Mouse (Mus musculus): ENCODE data around the gene Lrrc7. TPM values are rescaled to one million over a fixed set of nuclear protein-coding genes. Genes with fewer than 3 reads are reported as not detected.

Lrrc7 gene
- 0.28 TPM for polyA plus RNA-seq (2014; fragmentation: Illumina TruSeq; extraction: RNeasy Lipid Tissue Mini Kit (QIAGEN cat#74804); ENCODE audit: low read depth, low replicate concordance)

DNA sequence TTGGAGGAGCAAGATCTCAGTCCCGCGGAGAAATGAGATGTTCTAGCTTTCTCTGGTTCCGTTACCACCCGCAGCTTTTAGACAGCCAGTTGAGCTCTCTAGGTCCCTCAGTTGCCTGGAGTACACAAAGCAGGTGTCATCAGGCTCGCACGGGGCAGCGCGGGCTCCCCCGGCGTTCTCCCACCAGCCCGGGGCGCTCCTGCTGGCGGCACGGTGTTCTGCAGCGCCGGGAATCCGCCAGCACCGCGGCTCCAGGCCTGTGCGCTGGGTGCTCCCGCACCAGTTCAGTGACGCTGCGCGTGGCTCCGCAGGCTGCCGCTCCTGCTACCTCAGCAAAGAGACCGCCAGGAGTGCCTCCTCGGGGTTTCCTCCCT lies at the start of gene Lrrc7:
Lrrc7 (minus strand) TSS at position 235 of the 374 bp plus-strand sequence.

DNA sequence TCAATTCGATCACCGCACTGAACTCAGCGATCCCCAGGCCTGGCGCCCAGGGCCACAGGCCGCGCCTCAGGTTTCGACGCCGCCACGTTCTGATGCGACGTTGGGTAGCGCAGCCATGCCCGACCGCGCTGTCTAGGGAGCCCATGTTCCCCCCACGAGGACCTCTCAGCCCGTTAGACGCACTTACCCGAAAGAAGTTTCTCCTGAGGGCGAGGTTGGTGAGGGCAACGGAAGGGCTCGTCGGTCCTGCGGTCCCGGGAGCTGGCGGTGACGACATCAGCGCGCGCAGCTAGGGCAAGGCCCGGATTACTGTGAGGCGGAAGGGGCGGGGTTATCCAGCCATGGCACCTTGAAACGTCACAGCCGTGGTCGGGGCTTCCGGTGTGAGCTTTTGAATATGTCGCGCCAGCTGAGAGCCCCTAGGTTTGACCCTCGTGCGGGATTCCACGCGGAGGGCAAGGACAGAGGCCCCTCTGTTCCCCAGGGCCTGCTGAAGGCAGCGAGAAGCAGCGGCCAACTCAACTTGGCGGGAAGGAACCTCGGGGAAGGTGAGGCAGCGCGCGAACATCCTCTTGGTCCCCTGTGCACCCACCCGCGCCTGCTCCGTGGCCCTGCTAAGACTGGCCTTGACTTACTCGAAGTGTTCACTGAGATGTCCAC lies 525.6 kb downstream of the Lrrc7 start, which contains the start of the genes Srsf11 and Lrrc40:
Srsf11 (minus strand) TSS at position 311 of the 660 bp plus-strand sequence.
Lrrc40 (plus strand) TSS at position 334 of the 660 bp plus-strand sequence.

All from sigmoid colon, adult 10 weeks (tissue).